Mouse (Mus musculus) thymus, postnatal 14 days (tissue): Measurements from ENCODE around the gene Rsrc1.

Source experiments
- DNase-seq: peaks from one replicate; pipeline ENCODE4 v3.0.0; 2021

The Rsrc1 gene

DNA sequence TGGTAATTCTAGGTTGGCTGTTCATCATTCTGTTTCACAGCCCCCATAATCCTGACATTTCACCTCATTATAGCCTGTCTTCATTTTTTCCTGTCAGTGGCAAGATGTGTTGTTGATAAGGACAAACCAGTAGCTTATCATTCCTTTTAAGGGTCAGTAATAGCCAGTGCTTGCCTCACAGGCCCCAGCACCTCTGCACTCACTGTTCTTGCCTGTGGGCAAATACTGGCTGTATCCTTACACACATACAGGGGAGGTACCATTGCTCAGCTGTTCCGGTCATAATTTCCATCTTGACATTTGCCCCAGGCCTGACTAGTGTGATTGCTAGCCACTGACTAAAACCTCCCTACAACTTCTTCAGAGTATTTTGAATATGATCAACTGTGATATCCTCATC is 302.8 kb downstream of the Rsrc1 start:
- no peak for DNase-seq

DNA sequence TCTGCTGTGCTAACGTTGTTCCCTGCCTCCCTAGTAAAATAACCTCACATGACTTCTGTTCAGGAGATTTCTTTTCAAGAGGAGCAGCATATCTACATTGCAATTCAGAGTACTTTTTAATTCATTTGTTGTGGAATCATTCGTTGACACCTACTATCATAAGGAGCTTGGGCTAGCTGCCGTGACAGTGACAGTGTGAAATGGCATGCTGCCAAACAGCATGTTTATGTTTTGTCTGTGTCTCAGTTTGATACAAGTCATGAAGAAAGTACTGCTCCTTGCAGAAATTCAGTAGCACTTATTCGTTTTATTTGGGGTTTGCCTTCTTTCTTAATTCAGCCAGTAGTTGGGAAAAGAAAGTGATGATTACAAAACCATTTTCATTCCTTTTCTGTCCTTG is 303.7 kb downstream of the Rsrc1 start:
- DNase-seq = no peak

DNA sequence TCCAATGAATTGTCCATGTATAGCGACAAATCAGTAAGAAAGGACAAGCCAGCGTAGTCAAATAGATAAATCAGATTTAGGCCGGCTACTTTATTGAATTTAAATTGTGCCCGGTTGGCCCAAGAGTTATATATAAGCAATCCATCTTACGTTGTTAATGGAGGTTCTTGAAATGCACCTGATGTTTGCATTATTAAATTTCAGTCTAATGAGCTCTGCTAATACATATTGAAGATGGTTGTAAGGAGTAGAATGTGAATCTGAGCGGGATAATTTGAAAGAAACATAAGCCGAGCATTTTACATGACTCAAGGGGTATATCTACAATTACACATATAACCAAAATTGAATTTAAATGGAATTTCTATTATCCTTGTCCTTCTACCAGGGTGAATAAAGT is 307.5 kb downstream of the Rsrc1 start:
- no peak for DNase-seq

GRCm38 (mm10) chr3:67289482-67289881 is 308.3 kb downstream of the Rsrc1 start:
- DNase-seq = no peak

DNA sequence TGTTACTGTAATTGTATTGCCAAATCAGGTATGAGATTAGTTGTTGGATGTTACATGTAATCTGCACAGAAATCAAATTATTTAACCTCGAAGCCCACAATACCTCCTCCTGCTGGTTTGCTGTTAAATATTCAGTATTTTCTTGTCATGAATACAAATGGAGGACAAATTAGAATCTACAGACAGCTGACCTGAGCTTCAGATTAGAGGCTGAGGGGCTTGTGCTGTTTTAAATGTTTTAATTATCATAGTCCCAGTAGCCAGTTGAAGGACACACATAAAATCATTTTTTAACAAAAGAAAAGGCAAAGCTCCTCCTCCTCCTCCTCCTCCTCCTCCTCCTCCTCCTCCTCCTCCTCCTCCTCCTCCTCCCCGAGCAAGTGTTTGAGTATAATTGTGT is 327.5 kb downstream of the Rsrc1 start:
- no peak for DNase-seq

DNA sequence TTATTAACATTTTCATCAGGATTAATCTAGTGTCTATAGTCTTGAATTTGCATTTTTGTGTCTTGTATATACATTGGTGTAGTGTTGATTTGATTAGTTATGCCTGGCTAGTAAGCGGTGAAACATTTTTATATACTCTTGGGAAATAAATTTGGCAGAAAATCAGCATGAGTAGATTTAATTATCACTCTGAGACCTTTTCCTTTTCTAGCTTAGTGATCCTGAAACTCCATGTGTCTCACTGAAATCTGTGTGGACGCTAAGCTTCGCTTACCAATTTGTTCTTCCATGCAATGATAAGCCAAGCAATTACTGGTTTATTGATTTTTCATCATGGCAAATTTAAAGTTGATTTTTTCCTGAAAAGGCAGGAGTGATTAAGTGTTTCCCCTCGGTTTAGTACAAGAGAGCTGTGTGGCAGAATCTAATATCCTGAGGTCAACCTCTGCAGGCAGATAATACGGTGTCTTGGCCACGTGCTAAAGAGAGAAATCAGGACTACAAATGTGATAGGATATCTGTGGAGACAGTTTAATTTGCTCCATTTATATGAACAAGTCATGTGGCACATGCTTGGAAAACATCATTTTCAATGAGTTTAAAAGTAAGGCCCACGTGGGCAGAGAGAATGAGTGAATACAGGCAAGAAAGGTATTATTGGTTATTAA is 328.6 kb downstream of the Rsrc1 start:
- no peak for DNase-seq

DNA sequence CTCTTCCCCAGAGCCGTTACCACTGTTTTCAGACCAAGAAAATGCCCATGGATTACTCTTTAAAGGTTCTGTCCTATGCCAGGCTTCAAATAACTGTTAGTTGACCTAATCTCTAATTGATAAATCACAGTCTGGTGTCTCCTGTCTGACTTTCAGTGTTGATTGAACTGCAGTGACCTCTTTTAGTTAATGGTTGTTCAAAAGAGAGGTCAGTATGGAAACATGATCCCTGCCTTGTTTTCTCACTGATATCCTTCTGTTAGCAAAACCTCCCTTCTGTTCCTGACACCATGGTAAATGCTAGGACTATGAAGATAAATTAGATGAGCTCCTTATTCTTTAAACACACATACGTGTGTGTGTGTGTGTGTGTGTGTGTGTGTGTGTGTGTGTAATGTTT is 330.2 kb downstream of the Rsrc1 start:
- DNase-seq = no peak

DNA sequence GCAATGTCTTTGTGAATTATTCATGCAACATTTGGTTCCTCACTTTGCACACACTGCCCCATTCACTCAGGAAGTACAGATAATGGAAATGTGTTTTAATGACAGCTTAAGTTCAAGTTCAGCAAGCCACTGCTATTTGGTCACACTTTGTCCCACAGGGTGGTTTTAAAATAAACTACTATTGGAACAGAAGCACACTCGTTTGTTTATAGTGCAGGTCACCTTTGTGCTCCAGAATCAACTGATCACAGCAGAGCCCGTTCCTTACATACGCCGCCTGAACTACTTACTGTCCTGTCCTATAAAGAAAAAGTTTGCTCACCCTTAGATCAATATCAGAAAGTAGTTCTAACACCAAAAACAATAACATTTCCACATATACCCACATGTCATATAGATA is 341.2 kb downstream of the Rsrc1 start:
- no peak for DNase-seq

DNA sequence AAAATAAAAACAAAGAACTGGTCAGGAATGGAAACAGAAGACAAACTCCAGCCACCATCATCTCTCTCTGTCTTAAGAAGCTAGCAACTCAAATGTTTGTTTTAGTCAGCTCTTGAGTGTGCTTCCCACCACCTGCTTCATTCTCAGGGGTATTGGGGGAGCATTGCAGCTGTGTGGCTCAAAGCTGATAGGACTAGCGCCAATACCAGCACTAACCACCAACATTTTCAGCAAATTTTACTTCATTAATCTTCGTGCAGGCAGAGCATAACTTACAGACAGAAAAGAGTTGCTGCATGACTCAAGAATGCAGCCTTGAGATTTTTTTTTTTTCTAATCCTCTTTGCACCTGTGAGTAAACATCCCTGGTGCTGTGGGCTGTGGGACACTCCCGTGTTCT is 358.4 kb downstream of the Rsrc1 start:
- DNase-seq = no peak

- DNase-seq = no peak
Observed at GRCm38 (mm10) chr3:67340921-67341320, 359.7 kb downstream of the Rsrc1 start.

- DNase-seq = no peak
Observed at GRCm38 (mm10) chr3:67343004-67343662, 361.9 kb downstream of the Rsrc1 start.

GRCm38 (mm10) chr3:67344599-67344998 is 363.4 kb downstream of the Rsrc1 start:
- DNase-seq = peak; percentile 47

GRCm38 (mm10) chr3:67346674-67347073 is 365.5 kb downstream of the Rsrc1 start:
- no peak for DNase-seq

- no peak for DNase-seq
Observed at GRCm38 (mm10) chr3:67351406-67352127, 370.4 kb downstream of the Rsrc1 start.

DNA sequence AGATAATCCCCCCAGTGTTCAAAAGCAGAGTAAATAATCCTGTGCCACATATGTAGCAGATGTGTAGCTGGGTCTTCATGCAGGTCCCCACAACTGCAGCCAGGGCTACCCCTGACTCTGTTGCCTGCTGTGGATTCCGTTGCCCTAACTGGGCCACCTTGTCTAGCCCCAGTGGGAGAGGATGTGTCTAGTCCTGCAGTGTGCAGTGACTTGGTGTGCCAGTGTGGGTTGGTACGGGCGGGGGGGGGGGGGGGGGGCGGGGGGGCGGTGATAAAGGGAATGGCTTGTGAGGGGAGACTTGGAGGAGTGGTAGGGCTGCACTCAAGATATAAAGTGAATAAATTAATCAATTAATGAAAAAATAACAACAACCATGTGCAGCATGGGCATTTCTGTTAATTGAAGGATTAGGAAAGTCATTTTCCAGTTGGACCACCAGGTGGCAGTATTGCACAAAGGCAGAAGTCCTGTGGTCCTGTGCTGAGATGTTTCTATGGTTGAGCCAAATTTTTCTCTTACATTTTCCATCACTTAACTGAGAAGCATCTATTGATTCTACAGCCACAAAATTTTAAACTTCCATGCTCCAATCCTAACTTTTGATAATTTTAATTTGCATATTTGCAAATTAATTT is 371.1 kb downstream of the Rsrc1 start:
- DNase-seq = peak; percentile 42

- no peak for DNase-seq
Observed at GRCm38 (mm10) chr3:67352763-67353149, 371.6 kb downstream of the Rsrc1 start.

- no peak for DNase-seq
Observed at GRCm38 (mm10) chr3:67358376-67358775, 377.2 kb downstream of the Rsrc1 start.

DNA sequence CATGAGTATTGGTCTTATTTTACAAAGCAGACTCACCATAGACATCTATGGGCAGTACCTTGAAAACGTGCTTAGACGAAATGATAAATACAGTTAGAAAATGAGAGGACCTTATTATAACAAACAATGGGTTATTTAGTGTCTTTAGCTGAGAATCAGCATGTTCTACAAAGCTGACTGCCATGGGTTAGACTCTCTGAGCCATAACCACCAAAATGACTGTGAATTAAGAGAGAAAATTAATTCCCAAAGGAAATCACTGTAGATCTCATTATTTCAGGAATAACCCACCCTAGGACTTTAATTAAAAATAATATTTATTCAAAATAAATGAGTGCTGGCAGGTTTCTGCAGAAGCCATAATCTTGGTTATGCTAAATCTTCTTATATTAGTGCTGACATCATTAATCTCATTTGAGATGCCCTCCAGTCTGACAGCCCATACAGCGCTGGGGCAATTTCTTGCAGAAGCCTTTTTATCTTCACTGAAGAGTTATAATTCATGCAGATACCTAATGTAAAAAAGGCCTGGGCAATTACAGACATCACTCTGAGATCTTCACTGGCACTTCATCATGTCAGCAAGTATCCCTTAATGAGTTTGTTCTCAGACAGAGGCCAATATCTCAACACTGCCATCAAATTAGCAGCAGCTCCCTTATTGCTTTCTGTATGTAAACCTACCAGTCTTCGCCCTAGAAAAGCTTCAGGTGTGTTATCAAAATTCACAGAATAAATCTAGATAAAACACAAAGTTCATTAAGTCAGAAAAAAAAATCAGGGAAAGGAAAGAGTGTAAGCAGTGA is 385.1 kb downstream of the Rsrc1 start:
- DNase-seq = no peak

GRCm38 (mm10) chr3:67367481-67367880 is 386.3 kb downstream of the Rsrc1 start:
- DNase-seq = no peak

- DNase-seq = no peak
Observed at GRCm38 (mm10) chr3:67369407-67370079, 388.4 kb downstream of the Rsrc1 start.

DNA sequence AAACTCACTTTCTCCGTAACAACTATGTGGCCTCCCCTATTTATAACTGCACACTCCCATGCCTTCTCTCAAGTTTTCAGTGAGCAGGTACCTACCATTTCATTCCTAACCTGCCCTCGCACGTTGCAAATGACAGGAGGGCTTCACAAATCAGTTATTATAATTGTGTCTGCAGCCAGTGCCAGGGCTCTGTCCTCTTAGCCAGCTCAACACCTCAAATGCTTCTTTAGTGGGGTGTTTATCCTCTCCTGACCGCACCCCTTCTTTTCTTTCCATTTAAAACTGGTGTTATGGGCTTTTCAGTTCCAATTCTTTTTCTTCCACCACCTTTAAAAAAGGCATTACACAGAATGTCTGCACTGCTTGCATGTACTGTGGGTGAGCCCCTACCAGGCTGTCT is 391.0 kb downstream of the Rsrc1 start:
- no peak for DNase-seq

DNA sequence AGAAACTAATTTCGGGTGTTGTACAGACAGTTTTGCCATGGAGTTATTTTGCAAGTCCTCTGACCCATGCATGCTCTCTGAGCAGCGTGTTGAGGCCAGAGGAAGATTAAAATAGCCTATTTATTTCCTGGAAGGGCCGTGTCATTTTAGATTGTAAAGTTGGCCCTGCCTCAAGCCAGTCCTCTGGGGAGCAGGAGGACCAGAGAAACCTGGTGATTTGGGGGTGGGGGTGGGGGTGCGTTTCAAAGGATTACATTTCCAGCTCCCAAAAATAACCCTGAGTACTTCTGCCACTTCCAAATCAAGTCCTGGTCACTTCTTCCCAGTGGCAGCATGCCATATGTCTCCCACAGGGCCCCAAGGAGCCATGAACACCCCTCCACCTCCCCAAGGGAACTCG is 391.6 kb downstream of the Rsrc1 start:
- DNase-seq = no peak
